In the genomic region with DNA sequence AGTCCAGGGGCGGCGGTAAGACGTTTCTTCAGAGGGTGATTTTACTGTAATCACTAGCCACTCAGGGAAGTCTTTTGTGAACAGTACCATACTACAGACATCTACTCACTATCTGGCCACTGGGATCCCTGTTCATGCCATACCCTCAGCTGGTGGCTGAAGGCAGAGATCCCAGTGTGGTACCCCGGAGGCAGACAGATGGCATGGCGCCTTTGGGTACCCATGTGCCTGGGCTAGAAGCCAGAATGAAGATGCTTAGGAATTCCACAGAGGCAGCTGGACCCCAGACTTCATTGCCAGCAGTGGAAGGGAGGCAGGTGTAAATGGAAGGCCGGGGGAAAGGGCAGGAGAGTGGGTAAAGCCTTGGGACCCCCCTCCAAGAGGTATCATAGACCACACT, we compare ENCODE assay signal across 16 mouse cellular contexts. TPM values are rescaled to one million over a fixed set of nuclear protein-coding genes. Genes with fewer than 3 reads are reported as not detected.
A peak's percentile ranks its signal among the peaks of the same experiment; 100 is the strongest.
DNase-seq lines count a peak whose midpoint lies in the region; ATAC-seq and TF ChIP-seq lines count a peak whose summit lies in the region.
"Had no signal": no experiment of that assay in that cellular context is flagged by ENCODE, and none has a peak within 500 bp of the region (broad histone marks: within the 10 kb centered on the region; RNA-seq: fewer than 3 reads in every experiment).

No protein-coding gene starts in this region.

- no peak for DNase-seq in left cerebral cortex, adult 2 months (ENCODE audit: extremely low spot score in 1 of 2, low spot score in 2 of 2)
- DNase-seq in left cerebral cortex, adult 9 months (ENCODE audit: low spot score in 2 of 2) = no peak
- peak; percentile 48 for DNase-seq in forebrain, embryonic 14.5 days (ENCODE audit: low spot score)
- DNase-seq in right cerebral cortex, adult 2 months (ENCODE audit: low spot score in 2 of 2) = no peak
- no peak for DNase-seq in heart, postnatal 4 days
- DNase-seq: adrenal gland, postnatal 10 days; cerebellum, adult 9-11 months; kidney, adult 2 months; kidney, postnatal 4 days; lung, postnatal 14 days; right cerebral cortex, postnatal 25 days; thymus, postnatal 4 days had no signal

- 60% methylated on average over 6 of the region's 6 CpGs for WGBS in forebrain, embryonic 14.5 days
- WGBS in hindbrain, embryonic 15.5 days = 56% methylated on average over 6 of the region's 6 CpGs
- WGBS in neural tube, embryonic 13.5 days = 63% methylated on average over 6 of the region's 6 CpGs

- H3K9me3 ChIP-seq in forebrain, embryonic 14.5 days (replicated peaks; ENCODE audit: control insufficient read depth, low read length) = no peaks in the 10 kb centered on the region
- H3K9me3 ChIP-seq in hindbrain, embryonic 15.5 days = no peaks in the 10 kb centered on the region
- no peaks in the 10 kb centered on the region for H3K9me3 ChIP-seq in neural tube, embryonic 13.5 days
- H3K9me3 ChIP-seq: heart, embryonic 13.5 days had no signal

- no peaks in the 10 kb centered on the region for H3K27me3 ChIP-seq in forebrain, embryonic 14.5 days (replicated peaks; ENCODE audit: control insufficient read depth, insufficient read depth, low read length)
- no peaks in the 10 kb centered on the region for H3K27me3 ChIP-seq in hindbrain, embryonic 15.5 days
- H3K27me3 ChIP-seq in neural tube, embryonic 13.5 days = peaks cover 70% of the 10 kb centered on the region
- H3K27me3 ChIP-seq: heart, embryonic 13.5 days had no signal

- H3K27ac ChIP-seq in left cerebral cortex, adult 2 months = peak overlapping the region; percentile 63
- peak overlapping the region; percentile 53 for H3K27ac ChIP-seq in forebrain, embryonic 14.5 days (ENCODE audit: low read depth, low read length)
- peak overlapping the region; percentile 86 for H3K27ac ChIP-seq in hindbrain, embryonic 15.5 days (replicated peaks)
- peak overlapping the region; percentile 80 for H3K27ac ChIP-seq in neural tube, embryonic 13.5 days (replicated peaks)
- H3K27ac ChIP-seq: heart, embryonic 13.5 days had no signal

- H3K4me1 ChIP-seq in forebrain, embryonic 14.5 days (ENCODE audit: control insufficient read depth, insufficient read depth, low read length) = peaks cover 24% of the 10 kb centered on the region
- H3K4me1 ChIP-seq in hindbrain, embryonic 15.5 days (replicated peaks) = peaks cover 33% of the 10 kb centered on the region
- peaks cover 32% of the 10 kb centered on the region for H3K4me1 ChIP-seq in neural tube, embryonic 13.5 days (replicated peaks)
- H3K4me1 ChIP-seq: heart, embryonic 13.5 days had no signal

- peak; percentile 11; the same call in 1 of the 2 replicates for ATAC-seq in forebrain, embryonic 14.5 days
- 0 out of 2 replicates have a peak, but pooled peaks have one; percentile 2 for ATAC-seq in hindbrain, embryonic 15.5 days (ENCODE audit: low FRiP score, low read depth)
- ATAC-seq in neural tube, embryonic 13.5 days (ENCODE audit: low read depth) = peak; percentile 32

- H3K4me2 ChIP-seq in forebrain, embryonic 14.5 days (ENCODE audit: low read length) = no peak overlapping the region
- H3K4me2 ChIP-seq in hindbrain, embryonic 15.5 days = no peak overlapping the region
- H3K4me2 ChIP-seq in neural tube, embryonic 13.5 days = no peak overlapping the region
- H3K4me2 ChIP-seq: heart, embryonic 13.5 days had no signal

- TF ChIP-seq CTCF in left cerebral cortex, adult 2 months (IDR thresholded peaks at IDR 0.05) = no peak

- no peaks in the 10 kb centered on the region for H3K36me3 ChIP-seq in forebrain, embryonic 14.5 days (ENCODE audit: control insufficient read depth, insufficient read depth, low read length)
- H3K36me3 ChIP-seq in hindbrain, embryonic 15.5 days = no peaks in the 10 kb centered on the region
- no peaks in the 10 kb centered on the region for H3K36me3 ChIP-seq in neural tube, embryonic 13.5 days
- H3K36me3 ChIP-seq: heart, embryonic 13.5 days had no signal

- H3K4me3 ChIP-seq in left cerebral cortex, adult 2 months = no peak overlapping the region
- H3K4me3 ChIP-seq in forebrain, embryonic 14.5 days (ENCODE audit: low read depth, low read length) = no peak overlapping the region
- H3K4me3 ChIP-seq in hindbrain, embryonic 15.5 days = no peak overlapping the region
- H3K4me3 ChIP-seq in neural tube, embryonic 13.5 days = no peak overlapping the region
- H3K4me3 ChIP-seq: heart, embryonic 13.5 days had no signal

- no peak overlapping the region for H3K9ac ChIP-seq in forebrain, embryonic 14.5 days (ENCODE audit: low read length)
- no peak overlapping the region for H3K9ac ChIP-seq in hindbrain, embryonic 15.5 days
- no peak overlapping the region for H3K9ac ChIP-seq in neural tube, embryonic 13.5 days
- H3K9ac ChIP-seq: heart, embryonic 13.5 days had no signal

- intact Hi-C loops in left cerebral cortex, adult 2 months (cut with DNase I) = loop anchor here (1.0 kb wide), 1 partner anchor 25 kb away; no protein-coding TSS in a partner anchor

RNA-seq across cellular contexts. Expression of gene Jam3, which starts 49.0 kb away (rescaled TPM):
- total RNA-seq in left cerebral cortex, adult 2 months (2021) = 10 to 100 TPM; 32.6 TPM
- 66.6 and 72.1 TPM in 2 replicates for polyA plus RNA-seq in forebrain, embryonic 14.5 days (2014; fragmentation: Nextera tagmentation; extraction: Ambion mirVana)
- 46.7 and 49.9 TPM in 2 replicates for polyA plus RNA-seq in hindbrain, embryonic 15.5 days (2015; fragmentation: Nextera tagmentation; extraction: Ambion mirVana)
- polyA plus RNA-seq in neural tube, embryonic 13.5 days (2015; fragmentation: Nextera tagmentation; extraction: Ambion mirVana) = 68.9 and 80.3 TPM in 2 replicates
- 10 to 100 TPM; 17.3 to 22.5 TPM for total RNA-seq in heart, postnatal 4 days (2021)
- total RNA-seq: megakaryocyte-erythroid progenitor cell, adult 5-6 weeks had no signal
